Comparison of ENCODE assay signal across 8 mouse cellular contexts in genomic region chr11:6200570-6200969, GRCm38 (mm10). TPM values are rescaled to one million over a fixed set of nuclear protein-coding genes. Genes with fewer than 3 reads are reported as not detected.
A peak's percentile ranks its signal among the peaks of the same experiment; 100 is the strongest.
DNase-seq lines count a peak whose midpoint lies in the region; ATAC-seq and TF ChIP-seq lines count a peak whose summit lies in the region.

No protein-coding gene starts in this region.

- intact Hi-C loops in left cerebral cortex, postnatal 4 days (cut with DNase I), result loop anchor here (5.0 kb wide), 1 partner anchor 62 kb away; no protein-coding TSS in a partner anchor

- no peak for TF ChIP-seq CTCF in kidney, adult 2 months (conservative IDR thresholded peaks at IDR 0.05; ENCODE audit: insufficient read depth, insufficient read length, low read depth, low read length)
- no peak for TF ChIP-seq CTCF in bone marrow macrophage, adult 2 months (IDR thresholded peaks at IDR 0.05; ENCODE audit: low read depth, low read length)

- peak overlapping the region; percentile 68 for H3K4me2 ChIP-seq in hindbrain, embryonic 15.5 days
- H3K4me2 ChIP-seq in midbrain, embryonic 14.5 days (ENCODE audit: low read length), result peak overlapping the region; percentile 94

- H3K9me3 ChIP-seq in hindbrain, embryonic 15.5 days, result no peaks in the 10 kb centered on the region
- H3K9me3 ChIP-seq in midbrain, embryonic 14.5 days (ENCODE audit: control insufficient read depth, low read length), result no peaks in the 10 kb centered on the region

- TF ChIP-seq POLR2A in kidney, adult 2 months (IDR thresholded peaks at IDR 0.05; ENCODE audit: low read depth, low read length), result no peak
- TF ChIP-seq POLR2A in bone marrow macrophage, adult 2 months (IDR thresholded peaks at IDR 0.05; ENCODE audit: borderline replicate concordance, low read depth, low read length), result no peak

- 22% methylated on average over 9 of the region's 9 CpGs for WGBS in kidney, adult 2 months
- WGBS in hindbrain, embryonic 15.5 days, result 21% methylated on average over 9 of the region's 9 CpGs
- 23% methylated on average over 9 of the region's 9 CpGs for WGBS in midbrain, embryonic 14.5 days

- ATAC-seq in hindbrain, embryonic 15.5 days (ENCODE audit: low FRiP score, low read depth), result peak; percentile 54
- ATAC-seq in midbrain, embryonic 14.5 days (ENCODE audit: low FRiP score, low TSS enrichment), result peak; percentile 41; the same call in 1 of the 2 replicates

- H3K27me3 ChIP-seq in kidney, adult 2 months (replicated peaks; ENCODE audit: control insufficient read depth, insufficient read depth, low read length), result no peaks in the 10 kb centered on the region
- no peaks in the 10 kb centered on the region for H3K27me3 ChIP-seq in hindbrain, embryonic 15.5 days
- H3K27me3 ChIP-seq in midbrain, embryonic 14.5 days (ENCODE audit: control insufficient read depth, insufficient read depth, low read length), result no peaks in the 10 kb centered on the region

- no peaks in the 10 kb centered on the region for H3K36me3 ChIP-seq in kidney, adult 2 months (ENCODE audit: control insufficient read depth, insufficient read depth, low read length)
- no peaks in the 10 kb centered on the region for H3K36me3 ChIP-seq in hindbrain, embryonic 15.5 days
- H3K36me3 ChIP-seq in midbrain, embryonic 14.5 days (ENCODE audit: control insufficient read depth, insufficient read depth, low read length), result peaks cover 2% of the 10 kb centered on the region; the same call in 1 of the 2 replicates

- peak overlapping the region; percentile 74 for H3K4me3 ChIP-seq in kidney, adult 2 months (ENCODE audit: insufficient read depth, low read depth, low read length)
- peak overlapping the region; percentile 95 for H3K4me3 ChIP-seq in bone marrow macrophage, adult 2 months (ENCODE audit: insufficient read depth, low read length)
- peak overlapping the region; percentile 73 for H3K4me3 ChIP-seq in hindbrain, embryonic 15.5 days
- peak overlapping the region; percentile 99 for H3K4me3 ChIP-seq in midbrain, embryonic 14.5 days (replicated peaks; ENCODE audit: low read depth, low read length)

- H3K4me1 ChIP-seq in kidney, adult 2 months (ENCODE audit: control insufficient read depth, insufficient read depth, low read length), result peaks cover 10% of the 10 kb centered on the region
- peaks cover 18% of the 10 kb centered on the region for H3K4me1 ChIP-seq in bone marrow macrophage, adult 2 months (ENCODE audit: control insufficient read depth, insufficient read depth, low read length)
- peaks cover 32% of the 10 kb centered on the region for H3K4me1 ChIP-seq in hindbrain, embryonic 15.5 days (replicated peaks)
- peaks cover 21% of the 10 kb centered on the region for H3K4me1 ChIP-seq in midbrain, embryonic 14.5 days (ENCODE audit: control insufficient read depth, insufficient read depth, low read length)

- H3K27ac ChIP-seq in kidney, adult 2 months (ENCODE audit: insufficient read depth, low read depth, low read length), result peak overlapping the region; percentile 96
- no peak overlapping the region; the same call in 1 of the 2 replicates for H3K27ac ChIP-seq in bone marrow macrophage, adult 2 months (ENCODE audit: insufficient read depth, low read depth, low read length)
- H3K27ac ChIP-seq in hindbrain, embryonic 15.5 days (replicated peaks), result peak overlapping the region; percentile 96
- peak overlapping the region; percentile 97 for H3K27ac ChIP-seq in midbrain, embryonic 14.5 days (replicated peaks; ENCODE audit: low read depth, low read length)

- no peak for DNase-seq in kidney, adult 2 months
- no peak for DNase-seq in kidney, adult 18-20 months
- no peak for DNase-seq in midbrain, embryonic 14.5 days
- DNase-seq in adrenal gland, postnatal 14 days, result no peak
- no peak for DNase-seq in left cerebral cortex, postnatal 4 days
- DNase-seq in layer of hippocampus, adult 8-10 months (ENCODE audit: low spot score in 2 of 2), result no peak

- H3K9ac ChIP-seq in hindbrain, embryonic 15.5 days, result peak overlapping the region; percentile 75
- peak overlapping the region; percentile 91 for H3K9ac ChIP-seq in midbrain, embryonic 14.5 days (replicated peaks; ENCODE audit: low read length)

RNA-seq across cellular contexts. Expression of gene Nudcd3, which starts 0.4 kb away (rescaled TPM):
- 39.6 and 40.8 TPM in 2 replicates for polyA plus RNA-seq in kidney, adult 2 months (2012; rRNA removed)
- 30.6 and 35.0 TPM in 2 replicates for polyA plus RNA-seq in bone marrow macrophage, adult 2 months (2012; ENCODE audit: insufficient read depth, insufficient read length, missing spikeins)
- 64.5 and 65.2 TPM in 2 replicates for polyA plus RNA-seq in hindbrain, embryonic 15.5 days (2015; fragmentation: Nextera tagmentation; extraction: Ambion mirVana)
- polyA plus RNA-seq in midbrain, embryonic 14.5 days (2014; fragmentation: Nextera tagmentation; extraction: Ambion mirVana), result 56.9 and 57.8 TPM in 2 replicates
- 46.6 and 49.7 TPM in 2 replicates for total RNA-seq in adrenal gland, postnatal 14 days (2021)
- 100 to 1,000 TPM; 109 to 117 TPM for total RNA-seq in left cerebral cortex, postnatal 4 days (2021)
- 100 to 1,000 TPM; 124 to 133 (median 129) TPM for total RNA-seq in layer of hippocampus, adult 8-10 months (2022)

RNA-seq across cellular contexts. Expression of gene A730071L15Rik, which starts 0.7 kb away (rescaled TPM):
- polyA plus RNA-seq in kidney, adult 2 months (2012; rRNA removed), result 0.18 and 0.20 TPM in 2 replicates
- polyA plus RNA-seq in bone marrow macrophage, adult 2 months (2012; ENCODE audit: insufficient read depth, insufficient read length, missing spikeins), result not detected in 2 replicates
- polyA plus RNA-seq in hindbrain, embryonic 15.5 days (2015; fragmentation: Nextera tagmentation; extraction: Ambion mirVana), result 0.31 and 0.86 TPM in 2 replicates
- 0.74 and 1.1 TPM in 2 replicates for polyA plus RNA-seq in midbrain, embryonic 14.5 days (2014; fragmentation: Nextera tagmentation; extraction: Ambion mirVana)
- total RNA-seq in adrenal gland, postnatal 14 days (2021), result not detected in 2 replicates
- total RNA-seq in left cerebral cortex, postnatal 4 days (2021), result under 1 TPM in 1 of 2 experiments, not detected in 1; 0.24 TPM
- total RNA-seq in layer of hippocampus, adult 8-10 months (2022), result under 1 TPM; 0.27 to 0.39 (median 0.29) TPM

RNA-seq across cellular contexts. Expression of gene Npc1l1, which starts 29.4 kb away (rescaled TPM):
- 0.06 and 0.11 TPM in 2 replicates for polyA plus RNA-seq in kidney, adult 2 months (2012; rRNA removed)
- polyA plus RNA-seq in bone marrow macrophage, adult 2 months (2012; ENCODE audit: insufficient read depth, insufficient read length, missing spikeins), result not detected in 2 replicates
- 0.07 and 0.08 TPM in 2 replicates for polyA plus RNA-seq in hindbrain, embryonic 15.5 days (2015; fragmentation: Nextera tagmentation; extraction: Ambion mirVana)
- not detected in 2 replicates for polyA plus RNA-seq in midbrain, embryonic 14.5 days (2014; fragmentation: Nextera tagmentation; extraction: Ambion mirVana)
- not detected in 2 replicates for total RNA-seq in adrenal gland, postnatal 14 days (2021)
- total RNA-seq in left cerebral cortex, postnatal 4 days (2021), result under 1 TPM; 0.08 TPM
- under 1 TPM; 0.11 to 0.68 (median 0.48) TPM for total RNA-seq in layer of hippocampus, adult 8-10 months (2022)
